Mouse (Mus musculus) MEL (cell line): ENCODE measurements around the gene Aatk. TPM values are rescaled to one million over a fixed set of nuclear protein-coding genes. Genes with fewer than 3 reads are reported as not detected.

Experiments used
- DNase-seq: peaks from one replicate; pipeline ENCODE4 v3.0.0; 2011; ENCODE audit warnings: low read depth, low spot score
- H3K27ac ChIP-seq: 2 replicates; pipeline ENCODE4 v1.5.1; 2012; ENCODE audit warnings: low read depth, mild to moderate bottlenecking, control low read depth, low read length, moderate library complexity; ENCODE audit not compliant: control insufficient read depth
- H3K27me3 ChIP-seq, 2 experiments: fragments of 150-350 bp in 1 of 2; sonication (generic) in 1 of 2; 2 replicates each; pipeline ENCODE4 v1.6.1; 2012; ENCODE audit warnings: low read length in 2 of 2, mild to moderate bottlenecking in 2 of 2, improper control_type of control experiment in 1 of 2, moderate library complexity in 1 of 2; ENCODE audit not compliant: insufficient read depth in 2 of 2, control insufficient read depth in 1 of 2
- H3K36me3 ChIP-seq, 2 experiments: 2 replicates each; pipeline ENCODE4 v1.6.1; 2012 to 2014; ENCODE audit warnings: low read length in 2 of 2, improper control_type of control experiment in 1 of 2, inconsistent platforms in 1 of 2, mild to moderate bottlenecking in 1 of 2; ENCODE audit not compliant: insufficient read depth in 2 of 2, control insufficient read depth in 1 of 2
- H3K4me1 ChIP-seq, 2 experiments: fragments of 150-350 bp in 1 of 2; sonication (generic) in 1 of 2; 2 replicates each; pipeline ENCODE4 v1.6.1; 2012; ENCODE audit warnings: low read length in 2 of 2, improper control_type of control experiment in 1 of 2, mild to moderate bottlenecking in 1 of 2; ENCODE audit not compliant: insufficient read depth in 2 of 2, control insufficient read depth in 1 of 2
- H3K4me3 ChIP-seq, 2 experiments: fragments of 150-350 bp in 1 of 2; sonication (generic) in 1 of 2; 2 replicates each; pipeline ENCODE4 v1.5.1; 2012; ENCODE audit warnings: low read depth in 2 of 2, low read length in 2 of 2, mild to moderate bottlenecking in 2 of 2, moderate library complexity in 2 of 2, control low read depth in 1 of 2, improper control_type of control experiment in 1 of 2; ENCODE audit not compliant: control insufficient read depth in 1 of 2, insufficient read depth in 1 of 2
- H3K79me2 ChIP-seq: 2 replicates; pipeline ENCODE4 v1.6.1; 2012; ENCODE audit warnings: mild to moderate bottlenecking, low read length, moderate library complexity; ENCODE audit not compliant: control insufficient read depth, poor library complexity, insufficient read depth
- H3K9ac ChIP-seq: 2 replicates; pipeline ENCODE4 v1.6.1; 2012; ENCODE audit warnings: low read depth, mild to moderate bottlenecking, control low read depth, low read length, moderate library complexity; ENCODE audit not compliant: control insufficient read depth, poor library complexity, severe bottlenecking
- H3K9me3 ChIP-seq: fragments of 150-350 bp; sonication (generic); replicated peaks from 2 replicates; pipeline ENCODE4 v1.6.1; 2012; ENCODE audit warnings: mild to moderate bottlenecking, low read length, improper control_type of control experiment, moderate library complexity; ENCODE audit not compliant: insufficient read depth
- CHD2 ChIP-seq: IDR thresholded peaks from 2 replicates; pipeline ENCODE4 v1.6.1; 2011; ENCODE audit warnings: low read length, improper control_type of control experiment
- CTCF ChIP-seq, 3 experiments: IDR thresholded peaks in 2 of 3; conservative IDR thresholded peaks in 1 of 3; 2 replicates each; pipeline ENCODE4 v1.5.1; 2011 to 2012; ENCODE audit warnings: low read length in 3 of 3, low read depth in 2 of 3, mild to moderate bottlenecking in 2 of 3, improper control_type of control experiment in 1 of 3, inconsistent platforms in 1 of 3, mixed read lengths in 1 of 3, moderate library complexity in 1 of 3; ENCODE audit not compliant: control insufficient read depth in 1 of 3, insufficient read depth in 1 of 3, poor library complexity in 1 of 3, severe bottlenecking in 1 of 3
- EP300 ChIP-seq, 2 experiments: IDR thresholded peaks; 2 replicates each; pipeline ENCODE4 v1.6.1; 2011; ENCODE audit warnings: improper control_type of control experiment in 2 of 2, low read length in 2 of 2, low read depth in 1 of 2, mild to moderate bottlenecking in 1 of 2
- GATA1 ChIP-seq: IDR thresholded peaks from 2 replicates; pipeline ENCODE4 v1.6.1; 2011; ENCODE audit warnings: low read depth, low read length, improper control_type of control experiment
- HCFC1 ChIP-seq: IDR thresholded peaks from 2 replicates; pipeline ENCODE4 v1.6.1; 2012; ENCODE audit warnings: low read depth, mild to moderate bottlenecking, inconsistent platforms, low read length, improper control_type of control experiment, moderate library complexity
- JUND ChIP-seq: IDR thresholded peaks from 2 replicates; pipeline ENCODE4 v1.6.1; 2011; ENCODE audit warnings: low read depth, mild to moderate bottlenecking, improper control_type of control experiment, low read length
- KAT2A ChIP-seq: conservative IDR thresholded peaks from 2 replicates; pipeline ENCODE4 v1.6.1; 2012; ENCODE audit warnings: low read depth, low read length, improper control_type of control experiment, inconsistent platforms
- MAZ ChIP-seq: IDR thresholded peaks from 2 replicates; pipeline ENCODE4 v1.6.1; 2012; ENCODE audit warnings: low read depth, mild to moderate bottlenecking, inconsistent platforms, low read length, improper control_type of control experiment
- MEF2A ChIP-seq: IDR thresholded peaks from 2 replicates; pipeline ENCODE4 v1.6.1; 2014; ENCODE audit warnings: low read depth, mild to moderate bottlenecking, inconsistent platforms, low read length, improper control_type of control experiment; ENCODE audit not compliant: poor library complexity, insufficient replicate concordance, severe bottlenecking; ENCODE audit errors: extremely low read depth
- MXI1 ChIP-seq: IDR thresholded peaks from 2 replicates; pipeline ENCODE4 v1.6.1; 2011; ENCODE audit warnings: mild to moderate bottlenecking, low read depth, low read length, improper control_type of control experiment
- MYB ChIP-seq: IDR thresholded peaks from 2 replicates; pipeline ENCODE4 v1.6.1; 2011; ENCODE audit warnings: mild to moderate bottlenecking, low read depth, low read length, improper control_type of control experiment
- MYC ChIP-seq: IDR thresholded peaks from 2 replicates; pipeline ENCODE4 v1.6.1; 2011; ENCODE audit warnings: low read depth, mild to moderate bottlenecking, low read length, improper control_type of control experiment, moderate library complexity
- POLR2A ChIP-seq, 2 experiments: IDR thresholded peaks; 2 replicates each; pipeline ENCODE4 v1.6.1; 2011 to 2012; ENCODE audit warnings: low read length in 2 of 2, mild to moderate bottlenecking in 2 of 2, control low read depth in 1 of 2, improper control_type of control experiment in 1 of 2, low read depth in 1 of 2, moderate library complexity in 1 of 2; ENCODE audit not compliant: control insufficient read depth in 1 of 2, insufficient read depth in 1 of 2, poor library complexity in 1 of 2
- POLR2AphosphoS2 ChIP-seq: IDR thresholded peaks from 2 replicates; pipeline ENCODE4 v1.6.1; 2011; ENCODE audit warnings: low read length, improper control_type of control experiment
- RAD21 ChIP-seq: IDR thresholded peaks from 2 replicates; pipeline ENCODE4 v1.6.1; 2011; ENCODE audit warnings: mild to moderate bottlenecking, low read depth, low read length, improper control_type of control experiment
- TAL1 ChIP-seq: IDR thresholded peaks from 2 replicates; pipeline ENCODE4 v1.6.1; 2012; ENCODE audit warnings: mild to moderate bottlenecking, inconsistent platforms, low read length, moderate library complexity, mixed read lengths
- TBP ChIP-seq: IDR thresholded peaks from 2 replicates; pipeline ENCODE4 v1.8.0; 2011; ENCODE audit warnings: low read depth, low read length, improper control_type of control experiment
- TCF12 ChIP-seq: IDR thresholded peaks from 2 replicates; pipeline ENCODE4 v1.6.1; 2014; ENCODE audit warnings: low read depth, mild to moderate bottlenecking, inconsistent platforms, low read length, improper control_type of control experiment, moderate library complexity
- ZKSCAN1 ChIP-seq: IDR thresholded peaks from 2 replicates; pipeline ENCODE4 v1.6.1; 2012; ENCODE audit warnings: low read depth, mild to moderate bottlenecking, inconsistent platforms, low read length, improper control_type of control experiment, moderate library complexity
- ZMIZ1 ChIP-seq: IDR thresholded peaks from 2 replicates; pipeline ENCODE4 v1.6.1; 2012; ENCODE audit warnings: low read depth, mild to moderate bottlenecking, inconsistent platforms, low read length, improper control_type of control experiment, moderate library complexity
- ZNF384 ChIP-seq: IDR thresholded peaks from 2 replicates; pipeline ENCODE4 v1.6.1; 2012; ENCODE audit warnings: low read depth, mild to moderate bottlenecking, inconsistent platforms, low read length, improper control_type of control experiment
- polyA plus RNA-seq, 2 experiments: library from polyadenylated mRNA; stranded (reverse) in 1 of 2; unstranded in 1 of 2; fragments of >175 nt in 1 of 2; fragments of >200 nt in 1 of 2; gene quantifications; 2 replicates each; pipeline versions ENCODE4 v1.2.1 to v1.2.4; 2012; ENCODE audit warnings: low replicate concordance in 2 of 2, low read depth in 1 of 2; ENCODE audit not compliant: insufficient read length in 2 of 2, insufficient read depth in 1 of 2, missing spikeins in 1 of 2
- total RNA-seq: library from RNA; depleted of rRNA; stranded (reverse); fragments of 300-350 nt; gene quantifications from 2 replicates; pipeline ENCODE4 v1.2.3, GENCODE M21; 2012

The Aatk gene
- total and polyA plus RNA-seq, 3 experiments = 0.04 TPM; not detected in 2

GRCm38 (mm10) chr11:120071065-120071464 is 24.1 kb upstream of the Aatk start (continued):
- TF ChIP-seq MYB = no peak

- no peak for DNase-seq
- H3K36me3 ChIP-seq = no peaks in the 10 kb centered on the region
- no peaks in the 10 kb centered on the region for H3K4me1 ChIP-seq
- no peaks in the 10 kb centered on the region for H3K9me3 ChIP-seq
- H3K27me3 ChIP-seq = no peaks in the 10 kb centered on the region
- H3K27ac ChIP-seq = no peak overlapping the region
- no peaks in the 10 kb centered on the region for H3K79me2 ChIP-seq
- no peak for TF ChIP-seq MAZ
- no peak for TF ChIP-seq CHD2
- no peak for TF ChIP-seq TAL1
- no peak for TF ChIP-seq TCF12
- TF ChIP-seq HCFC1 = no peak
- TF ChIP-seq ZNF384 = no peak
- no peak for TF ChIP-seq POLR2A (IDR thresholded peaks at IDR 0.05; ENCODE audit: control insufficient read depth in 1 of 2, insufficient read depth in 1 of 2, low read depth in 1 of 2, low read length in 2 of 2, poor library complexity in 1 of 2)
- no peak for TF ChIP-seq MEF2A
- no peak for TF ChIP-seq CTCF (IDR thresholded peaks at IDR 0.05 in 2 of 3, conservative IDR thresholded peaks at IDR 0.05 in 1 of 3; ENCODE audit: control insufficient read depth in 1 of 3, insufficient read depth in 1 of 3, low read depth in 2 of 3, low read length in 3 of 3, poor library complexity in 1 of 3, severe bottlenecking in 1 of 3)
- TF ChIP-seq ZKSCAN1 = no peak
- TF ChIP-seq MYC = no peak
- no peak for TF ChIP-seq MXI1
- no peak for TF ChIP-seq GATA1
- TF ChIP-seq JUND = no peak
- TF ChIP-seq POLR2AphosphoS2 = no peak
- TF ChIP-seq TBP = no peak
- TF ChIP-seq KAT2A = no peak
- TF ChIP-seq ZMIZ1 = no peak
- TF ChIP-seq RAD21 = no peak
- no peak for TF ChIP-seq EP300 (IDR thresholded peaks at IDR 0.05; ENCODE audit: low read depth in 1 of 2, low read length in 2 of 2)
- H3K9ac ChIP-seq = no peak overlapping the region
- no peak overlapping the region for H3K4me3 ChIP-seq
These were observed 23.4 kb upstream of the Aatk start for GRCm38 (mm10) chr11:120070286-120070930.
